Mouse (Mus musculus): Measurements from ENCODE around the gene Prrc2a. TPM values are rescaled to one million over a fixed set of nuclear protein-coding genes. Genes with fewer than 3 reads are reported as not detected.
"Not testable (repeated sequence)": the region's sequence is repeated elsewhere in the genome, so short reads cannot be mapped to it uniquely, and the experiment has no call there.

Prrc2a gene
- polyA plus RNA-seq, 1 experiment from 2014 or later: 79.2 TPM

DNA sequence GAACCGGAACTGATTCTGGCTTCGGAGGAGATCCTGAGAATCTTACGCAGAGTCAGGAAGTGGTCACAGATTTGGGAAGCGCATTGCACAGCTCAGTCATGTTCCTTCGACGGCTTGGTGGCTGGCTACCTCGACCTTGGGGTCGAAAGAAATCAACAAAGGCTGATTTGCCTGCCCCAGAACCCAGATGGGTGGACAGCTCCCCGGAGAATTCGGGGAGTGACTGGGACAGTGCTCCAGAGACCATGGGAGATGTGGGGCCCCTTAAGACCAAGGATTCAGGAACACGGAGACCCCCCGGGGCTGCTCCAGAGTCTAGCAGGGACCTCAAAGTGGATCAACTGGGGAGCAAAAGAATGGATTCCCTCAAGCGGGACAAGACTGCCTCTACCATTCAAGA lies 37.7 kb downstream of the Prrc2a start:
- H3K27ac ChIP-seq: peak overlapping the region; percentile 89
- H3K9me3 ChIP-seq (replicated peaks; ENCODE audit: low read length): no peaks in the 10 kb centered on the region
- DNase-seq (ENCODE audit: low spot score) (no peak), ATAC-seq (replicated peaks; ENCODE audit: low FRiP score, low read depth) (no peak)
- peak overlapping the region; percentile 69 for H3K9ac ChIP-seq (ENCODE audit: low read depth, low read length)
- H3K4me3 ChIP-seq (replicated peaks; ENCODE audit: low read depth, low read length): peak overlapping the region; percentile 53
- WGBS: 58% methylated on average over 13 of the region's 13 CpGs
- peak overlapping the region; percentile 62 for H3K4me2 ChIP-seq (ENCODE audit: low read length)
- no peak for TF ChIP-seq CTCF (IDR thresholded peaks at IDR 0.05; ENCODE audit: low read depth)
- peaks cover 20% of the 10 kb centered on the region for H3K4me1 ChIP-seq (replicated peaks; ENCODE audit: insufficient read depth, low read length)
- H3K36me3 ChIP-seq (ENCODE audit: insufficient read depth, low read length): peaks cover 11% of the 10 kb centered on the region; the same call in 1 of the 2 replicates
- no peaks in the 10 kb centered on the region for H3K27me3 ChIP-seq (ENCODE audit: insufficient read depth, low read length)

DNA sequence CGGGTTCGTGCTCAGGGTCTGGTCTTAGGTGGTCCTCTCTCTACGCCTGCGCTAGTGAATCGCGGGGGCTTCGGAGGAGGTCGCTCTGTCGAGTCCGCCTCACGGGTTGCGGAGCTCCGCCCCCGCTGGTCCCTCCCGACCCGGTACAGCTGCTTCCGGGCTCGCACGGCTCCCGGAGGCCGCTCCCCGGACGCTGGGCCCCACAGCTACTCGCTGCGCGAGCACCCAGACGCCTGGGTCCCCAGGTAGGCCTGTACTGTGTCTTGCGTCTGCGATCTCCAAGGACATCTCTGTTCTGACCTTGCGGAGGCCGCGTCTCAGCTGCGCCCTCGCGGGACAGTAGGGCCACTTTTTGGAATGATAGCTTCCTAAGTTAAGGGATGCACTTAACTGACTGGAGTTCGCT lies 38.5 kb downstream of the Prrc2a start, which contains the start of gene D17H6S53E:
D17H6S53E (plus strand) TSS at position 168 of the 406 bp plus-strand sequence.
- under 1% methylated on average over 36 of the region's 36 CpGs for WGBS
- ATAC-seq (replicated peaks; ENCODE audit: low FRiP score, low read depth) (peak; percentile 27), DNase-seq (ENCODE audit: low spot score) (peak; percentile 83)
- H3K27ac ChIP-seq: peak within 1 kb of the TSS; percentile 89
- TF ChIP-seq CTCF (IDR thresholded peaks at IDR 0.05; ENCODE audit: low read depth): peak; percentile 5; the same call in 1 of the 2 replicates
- H3K4me1 ChIP-seq (replicated peaks; ENCODE audit: insufficient read depth, low read length): peaks cover 20% of the 10 kb centered on the region
- peaks cover 11% of the 10 kb centered on the region; the same call in 1 of the 2 replicates for H3K36me3 ChIP-seq (ENCODE audit: insufficient read depth, low read length)
- no peaks in the 10 kb centered on the region for H3K9me3 ChIP-seq (replicated peaks; ENCODE audit: low read length)
- H3K4me3 ChIP-seq (replicated peaks; ENCODE audit: low read depth, low read length): peak within 1 kb of the TSS; percentile 53
- H3K27me3 ChIP-seq (ENCODE audit: insufficient read depth, low read length): no peaks in the 10 kb centered on the region
- peak within 1 kb of the TSS; percentile 62 for H3K4me2 ChIP-seq (ENCODE audit: low read length)
- H3K9ac ChIP-seq (ENCODE audit: low read depth, low read length): peak within 1 kb of the TSS; percentile 69

DNA sequence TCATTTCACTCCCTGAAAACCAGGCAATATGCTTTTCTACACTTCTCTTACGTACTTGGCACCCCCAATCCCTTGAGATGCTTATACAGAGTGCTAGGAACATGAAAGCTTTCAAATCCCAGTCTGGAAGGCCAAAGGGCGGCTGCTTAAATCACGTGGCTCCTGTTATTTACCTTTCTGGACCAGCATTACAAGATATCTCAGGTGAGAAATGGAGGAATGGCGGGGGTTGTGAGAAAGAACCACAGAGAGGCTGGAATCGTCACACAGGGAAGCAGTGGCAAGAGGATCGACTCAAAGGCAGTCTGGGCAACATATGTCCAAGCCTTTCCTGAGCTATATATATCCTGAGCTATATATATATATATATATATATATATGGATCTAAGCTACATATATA lies 39.1 kb downstream of the Prrc2a start:
- H3K9ac ChIP-seq (ENCODE audit: low read depth, low read length): peak overlapping the region; percentile 69
- no peaks in the 10 kb centered on the region for H3K27me3 ChIP-seq (ENCODE audit: insufficient read depth, low read length)
- ATAC-seq (replicated peaks; ENCODE audit: low FRiP score, low read depth): no peak
- WGBS: 34% methylated on average over 6 of the region's 6 CpGs
- H3K9me3 ChIP-seq (replicated peaks; ENCODE audit: low read length): no peaks in the 10 kb centered on the region
- peaks cover 20% of the 10 kb centered on the region for H3K4me1 ChIP-seq (replicated peaks; ENCODE audit: insufficient read depth, low read length)
- H3K4me2 ChIP-seq (ENCODE audit: low read length): peak overlapping the region; percentile 62
- H3K36me3 ChIP-seq (ENCODE audit: insufficient read depth, low read length): peaks cover 11% of the 10 kb centered on the region; the same call in 1 of the 2 replicates
- H3K4me3 ChIP-seq (replicated peaks; ENCODE audit: low read depth, low read length): peak overlapping the region; percentile 53
- TF ChIP-seq CTCF (IDR thresholded peaks at IDR 0.05; ENCODE audit: low read depth): no peak
- peak overlapping the region; percentile 89 for H3K27ac ChIP-seq
- no peak for DNase-seq (ENCODE audit: low spot score)

DNA sequence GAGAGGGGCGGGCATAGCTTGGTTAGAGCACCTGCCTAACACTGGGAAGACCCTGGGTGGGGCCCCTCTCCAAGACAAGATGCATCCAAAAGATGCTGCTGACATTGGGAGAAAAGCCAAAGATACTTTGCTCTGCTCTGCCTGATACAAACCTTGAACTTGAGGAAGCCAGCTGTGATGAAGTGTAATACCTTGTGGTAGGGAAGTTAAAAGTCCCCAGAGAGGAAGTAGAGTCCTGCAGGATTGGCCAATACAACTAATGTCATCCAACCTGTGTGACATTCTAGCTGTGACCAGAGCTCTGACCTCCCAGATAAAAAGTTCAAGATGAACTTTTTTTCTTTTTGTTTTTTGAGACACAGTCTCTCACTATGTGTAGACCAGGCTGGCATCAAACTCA lies 39.6 kb downstream of the Prrc2a start:
- H3K4me2 ChIP-seq (ENCODE audit: low read length): peak overlapping the region; percentile 62; the same call in 1 of the 2 replicates
- no peak overlapping the region for H3K4me3 ChIP-seq (replicated peaks; ENCODE audit: low read depth, low read length)
- no peaks in the 10 kb centered on the region for H3K9me3 ChIP-seq (replicated peaks; ENCODE audit: low read length)
- no peak for DNase-seq (ENCODE audit: low spot score)
- no peaks in the 10 kb centered on the region for H3K27me3 ChIP-seq (ENCODE audit: insufficient read depth, low read length)
- H3K4me1 ChIP-seq (replicated peaks; ENCODE audit: insufficient read depth, low read length): peaks cover 20% of the 10 kb centered on the region
- H3K36me3 ChIP-seq (ENCODE audit: insufficient read depth, low read length): peaks cover 10% of the 10 kb centered on the region; the same call in 1 of the 2 replicates
- H3K9ac ChIP-seq (ENCODE audit: low read depth, low read length): peak overlapping the region; percentile 69; the same call in 1 of the 2 replicates
- 96% methylated on average over 1 of the region's 1 CpGs for WGBS
- H3K27ac ChIP-seq: peak overlapping the region; percentile 89; the same call in 1 of the 2 replicates
- TF ChIP-seq CTCF (IDR thresholded peaks at IDR 0.05; ENCODE audit: low read depth): no peak
- ATAC-seq (replicated peaks; ENCODE audit: low FRiP score, low read depth): no peak

DNA sequence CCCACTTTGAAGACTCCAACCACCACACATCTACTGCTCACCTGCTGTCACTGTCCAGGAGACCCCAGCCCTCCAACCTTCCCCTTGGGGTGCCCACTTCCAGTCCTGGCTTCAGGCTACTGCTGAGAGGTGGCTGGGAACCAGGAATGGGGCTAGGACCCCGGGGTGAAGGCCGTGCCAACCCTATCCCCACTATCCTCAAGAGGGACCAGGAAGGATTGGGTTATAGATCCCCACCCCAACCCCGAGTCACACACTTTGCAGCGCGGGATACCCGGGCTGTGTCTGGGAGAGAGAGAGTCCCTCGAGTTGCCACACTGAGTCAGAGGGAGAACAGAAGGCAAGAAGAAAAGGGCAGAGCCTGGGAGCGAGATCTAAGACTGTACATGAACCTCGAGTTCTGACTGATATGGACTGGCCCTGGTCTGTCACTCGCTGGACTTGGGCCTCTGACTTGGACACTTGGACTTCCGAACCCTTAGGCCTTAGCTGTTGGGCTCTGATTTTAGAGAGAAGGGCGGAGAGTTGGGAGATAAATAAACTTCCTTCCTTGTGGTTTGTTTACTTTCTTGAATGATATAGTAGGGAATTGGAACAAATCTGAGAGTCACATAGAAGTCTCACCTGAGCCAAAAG lies 40.3 kb downstream of the Prrc2a start:
- not testable (repeated sequence) for H3K27ac ChIP-seq; H3K9ac ChIP-seq (ENCODE audit: low read depth, low read length); H3K36me3 ChIP-seq (ENCODE audit: insufficient read depth, low read length); H3K4me2 ChIP-seq (ENCODE audit: low read length); DNase-seq (ENCODE audit: low spot score); H3K9me3 ChIP-seq (replicated peaks; ENCODE audit: low read length); H3K4me3 ChIP-seq (replicated peaks; ENCODE audit: low read depth, low read length); H3K27me3 ChIP-seq (ENCODE audit: insufficient read depth, low read length); ATAC-seq (replicated peaks; ENCODE audit: low FRiP score, low read depth)
- WGBS: 92% methylated on average over 12 of the region's 12 CpGs
- H3K4me1 ChIP-seq (replicated peaks; ENCODE audit: insufficient read depth, low read length): peaks cover 20% of the 10 kb centered on the region

DNA sequence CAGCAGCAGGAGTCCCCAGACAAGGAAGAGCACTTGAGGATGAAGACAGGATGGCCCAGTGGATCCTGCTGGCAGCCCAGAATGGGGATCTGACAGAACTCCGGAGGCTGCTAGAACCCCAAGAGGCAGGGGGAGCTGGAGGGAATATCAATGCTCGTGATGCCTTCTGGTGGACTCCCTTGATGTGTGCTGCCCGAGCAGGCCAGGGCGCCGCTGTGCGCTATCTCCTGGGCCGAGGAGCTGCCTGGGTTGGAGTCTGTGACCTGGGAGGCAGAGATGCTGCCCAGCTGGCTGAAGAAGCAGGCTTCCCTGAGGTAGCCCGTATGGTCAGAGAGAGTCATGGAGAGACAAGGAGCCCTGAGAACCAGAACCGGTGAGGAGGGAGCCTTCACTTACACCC lies 41.4 kb downstream of the Prrc2a start:
- H3K4me2 ChIP-seq (ENCODE audit: low read length); H3K9me3 ChIP-seq (replicated peaks; ENCODE audit: low read length); ATAC-seq (replicated peaks; ENCODE audit: low FRiP score, low read depth); H3K4me3 ChIP-seq (replicated peaks; ENCODE audit: low read depth, low read length); H3K27ac ChIP-seq; DNase-seq (ENCODE audit: low spot score); H3K27me3 ChIP-seq (ENCODE audit: insufficient read depth, low read length); H3K9ac ChIP-seq (ENCODE audit: low read depth, low read length): not testable (repeated sequence)
- H3K4me1 ChIP-seq (replicated peaks; ENCODE audit: insufficient read depth, low read length): peaks cover 20% of the 10 kb centered on the region
- peaks cover 13% of the 10 kb centered on the region; the same call in 1 of the 2 replicates for H3K36me3 ChIP-seq (ENCODE audit: insufficient read depth, low read length)
- 94% methylated on average over 9 of the region's 9 CpGs for WGBS
